Mouse (Mus musculus) ES-E14 (cell line): ENCODE measurements around the gene Hpgd.

Experiments used
- HCFC1 ChIP-seq: IDR thresholded peaks from 2 replicates; pipeline ENCODE4 v1.6.1; 2012; ENCODE audit warnings: low read length, inconsistent platforms, borderline replicate concordance; ENCODE audit not compliant: insufficient read depth
- ZNF384 ChIP-seq: IDR thresholded peaks from 2 replicates; pipeline ENCODE4 v1.6.1; 2012; ENCODE audit warnings: low read depth, low read length, inconsistent platforms

DNA sequence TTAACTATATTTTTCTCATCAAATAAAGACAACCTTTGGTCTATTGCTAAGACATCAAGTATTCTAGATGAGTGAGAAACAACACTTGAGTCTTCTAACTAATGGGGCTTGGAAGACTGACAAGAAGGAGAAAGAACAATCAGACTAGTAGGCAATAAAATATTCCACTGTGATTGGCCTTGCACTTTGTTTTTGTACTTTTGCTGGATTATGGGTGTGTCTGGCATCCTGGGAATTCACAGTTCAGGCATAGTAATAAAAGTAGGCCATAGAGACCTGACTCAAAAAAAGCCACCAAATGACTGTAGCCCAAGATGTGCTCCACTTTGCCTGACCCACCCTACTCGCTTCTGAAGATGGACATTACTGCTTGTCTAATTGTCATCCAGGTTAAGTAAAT lies 50.0 kb downstream of the Hpgd start:
- TF ChIP-seq HCFC1 = no peak
- TF ChIP-seq ZNF384 = no peak
